Mouse (Mus musculus) CD4-positive, CD25-positive, alpha-beta regulatory T cell, adult 9 weeks (primary cell): Measurements from ENCODE around the gene Gm21292. TPM values are rescaled to one million over a fixed set of nuclear protein-coding genes. Genes with fewer than 3 reads are reported as not detected.

ENCODE experiments used
- polyA plus RNA-seq: library from polyadenylated mRNA; unstranded; fragments of 100-300 nt; shearing (Covaris generic); gene quantifications from one replicate; pipeline ENCODE4 v1.2.1, GENCODE M21; 2017

Gene Gm21292
- not detected for polyA plus RNA-seq

DNA sequence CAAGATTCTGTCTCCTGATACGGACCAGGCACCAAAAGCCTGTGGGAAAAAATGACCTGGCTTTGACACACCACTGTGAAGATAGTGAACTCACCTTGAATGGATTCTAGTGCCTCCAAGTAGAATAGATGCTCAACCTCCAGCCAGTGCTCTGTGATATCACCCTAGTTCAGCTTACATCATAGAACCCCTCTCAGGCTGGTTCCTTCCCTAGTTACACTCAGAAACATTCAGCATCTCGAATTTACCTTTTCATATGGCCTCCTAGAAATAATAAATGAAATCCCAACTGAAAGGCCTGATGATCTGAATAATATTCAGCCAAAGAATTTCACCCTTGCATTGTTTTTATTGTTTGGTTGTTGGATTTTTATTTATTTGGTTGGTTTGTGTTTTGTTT is at the start of gene Gm21292:
TSS of gene Gm21292 (minus strand) at position 101 of the 400 bp plus-strand sequence.

Other genes with a start within 250 kb of the Gm21292 start
- not detected for gene Gm21721, start 68.3 kb upstream of the Gm21292 start, polyA plus RNA-seq
- gene Gm21812, start 213.3 kb upstream of the Gm21292 start, polyA plus RNA-seq = not detected